Mouse (Mus musculus): Measurements from ENCODE around the gene Otop2.

Gene Otop2

DNA sequence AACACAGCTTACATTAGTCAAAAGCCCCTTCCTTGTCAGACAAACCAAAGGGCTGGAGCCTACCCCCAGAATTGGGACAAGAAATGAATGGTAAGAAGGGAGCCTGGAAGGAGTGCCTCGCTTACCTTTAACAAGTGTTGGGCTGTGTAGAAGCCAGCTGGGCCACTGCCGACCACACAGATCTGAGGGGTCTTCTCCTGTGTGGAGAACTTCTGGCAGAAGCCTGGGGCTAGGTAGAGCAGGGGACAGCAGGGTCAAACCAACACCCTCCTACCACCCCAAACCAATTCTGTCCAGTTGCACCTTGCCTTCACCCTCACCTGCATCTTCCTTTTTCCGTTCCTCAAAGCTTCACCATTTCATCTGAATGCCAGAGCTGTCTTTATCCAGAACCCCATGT lies 31.0 kb upstream of the Otop2 start:
- DNase-seq (ENCODE audit: low spot score in 2 of 2): no peak

DNA sequence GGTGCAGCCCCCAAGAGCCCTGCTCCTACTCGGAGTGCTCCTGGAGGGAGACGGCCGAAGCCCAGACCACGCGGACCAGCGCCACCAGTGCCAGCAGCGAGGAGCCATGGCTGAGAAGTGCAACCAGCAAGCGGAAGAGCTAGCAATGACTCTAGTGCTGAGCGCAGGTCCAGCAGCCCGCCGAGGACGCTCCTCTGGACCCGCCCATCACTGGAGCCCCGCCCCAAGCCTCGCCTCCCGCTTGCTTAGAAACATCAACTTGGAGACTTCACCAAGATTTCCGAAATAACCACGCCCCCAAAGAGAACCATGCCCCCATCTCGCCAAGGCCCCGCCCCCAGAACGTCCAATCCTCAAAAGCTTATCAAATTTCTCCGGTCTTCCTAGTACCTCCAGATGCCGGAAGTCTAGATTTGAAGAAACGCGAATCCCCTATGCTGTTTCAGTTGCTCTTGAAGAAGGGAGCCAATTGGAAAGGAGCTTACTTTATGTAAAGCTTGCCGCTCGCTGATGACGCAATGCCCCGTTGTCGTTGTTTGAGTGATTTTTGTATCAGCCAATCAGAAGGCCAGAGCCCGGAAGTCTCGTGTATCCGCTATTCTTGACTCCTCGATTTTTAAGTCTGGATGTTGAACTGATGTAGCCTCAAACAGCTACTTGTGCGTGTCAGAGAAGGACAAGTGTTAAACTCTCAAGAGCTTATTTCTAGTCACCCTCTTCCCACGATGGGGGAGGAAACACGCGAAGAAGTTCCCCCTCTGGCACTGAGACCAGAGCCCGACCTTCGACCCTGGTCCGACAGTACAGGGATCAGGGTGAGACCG lies 30.0 kb upstream of the Otop2 start, which contains the start of gene Fdxr:
Gene Fdxr (minus strand): TSS at position 271 of the 824 bp plus-strand sequence.
- DNase-seq (ENCODE audit: low spot score in 2 of 2): peak; percentile 95 to 98

DNA sequence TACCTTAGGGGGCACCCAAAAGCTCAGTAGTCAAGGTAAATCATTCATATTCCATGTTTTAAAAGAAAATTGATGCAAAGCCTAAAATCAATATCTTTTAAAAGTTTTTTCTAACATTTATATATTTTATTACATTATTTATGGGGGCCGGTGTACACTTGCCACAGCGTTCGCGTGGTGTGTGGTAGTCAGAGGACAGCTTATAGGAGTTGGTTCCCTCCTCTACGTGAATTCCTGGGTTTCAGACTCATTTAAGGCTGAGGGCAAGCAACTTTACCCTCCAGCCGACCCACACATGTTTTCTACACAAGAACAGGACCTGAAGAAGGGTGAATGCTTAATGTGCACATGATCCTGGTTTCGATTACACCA lies 29.4 kb upstream of the Otop2 start:
- no peak for DNase-seq (ENCODE audit: low spot score in 2 of 2)

DNA sequence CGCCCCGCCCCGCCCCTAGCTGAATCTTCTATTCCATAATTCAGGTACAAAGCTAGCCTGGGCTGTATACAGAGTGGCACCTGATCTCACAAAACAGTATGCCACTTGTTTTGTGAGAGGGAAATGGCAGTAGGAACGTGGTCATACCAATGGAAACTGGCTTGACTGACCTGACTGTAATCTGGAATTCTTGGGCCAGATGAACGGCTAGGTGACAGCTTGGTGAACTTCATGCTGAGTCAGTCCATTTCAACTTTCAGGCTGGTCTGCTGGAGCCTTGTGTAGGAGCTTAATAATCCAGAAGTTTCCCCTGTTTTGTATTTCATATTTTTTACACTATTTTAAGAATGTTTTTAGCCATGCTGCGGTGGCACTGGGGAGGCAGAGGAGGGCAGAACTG lies 28.8 kb upstream of the Otop2 start:
- DNase-seq (ENCODE audit: low spot score in 2 of 2): no peak

DNA sequence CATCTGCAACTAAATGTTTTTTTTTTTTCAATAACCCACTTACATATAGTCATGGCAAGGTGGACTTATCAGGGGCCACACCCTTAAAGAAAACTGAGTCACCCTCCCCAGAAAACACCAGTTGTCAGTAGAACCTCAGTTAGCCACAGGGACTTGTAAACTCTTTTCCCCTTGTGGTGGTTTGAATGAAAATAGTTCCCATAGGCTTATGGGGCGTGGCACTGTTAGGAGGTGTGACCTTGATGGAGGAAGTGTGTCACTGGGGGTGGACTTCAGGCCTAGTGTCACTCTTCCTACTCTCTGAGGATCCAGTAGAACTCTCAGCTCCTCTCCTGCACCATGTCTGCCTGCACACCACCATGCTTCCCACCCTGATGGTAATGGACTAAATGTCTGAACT lies 27.2 kb upstream of the Otop2 start:
- DNase-seq (ENCODE audit: low spot score in 2 of 2): no peak

DNA sequence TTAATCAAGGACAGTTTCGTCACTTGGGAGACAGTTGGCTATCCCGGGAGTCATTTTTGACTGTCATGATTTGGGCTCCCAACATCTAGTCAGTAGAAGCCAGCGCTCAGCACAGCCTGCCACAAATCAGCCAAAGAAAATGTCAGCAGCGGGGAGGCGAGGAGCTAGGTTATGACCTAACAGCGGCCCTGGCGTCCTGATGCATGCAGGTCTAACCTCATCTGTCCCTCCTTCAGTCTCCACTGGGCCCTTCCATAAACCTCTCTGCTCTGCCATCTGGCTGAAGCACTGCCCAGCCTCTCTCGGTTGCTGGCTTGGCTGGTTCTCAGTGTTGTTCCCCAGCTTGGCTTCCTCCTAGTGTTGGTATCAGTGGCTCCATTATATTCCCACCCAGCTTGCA lies 24.7 kb upstream of the Otop2 start:
- no peak for DNase-seq (ENCODE audit: low spot score in 2 of 2)

DNA sequence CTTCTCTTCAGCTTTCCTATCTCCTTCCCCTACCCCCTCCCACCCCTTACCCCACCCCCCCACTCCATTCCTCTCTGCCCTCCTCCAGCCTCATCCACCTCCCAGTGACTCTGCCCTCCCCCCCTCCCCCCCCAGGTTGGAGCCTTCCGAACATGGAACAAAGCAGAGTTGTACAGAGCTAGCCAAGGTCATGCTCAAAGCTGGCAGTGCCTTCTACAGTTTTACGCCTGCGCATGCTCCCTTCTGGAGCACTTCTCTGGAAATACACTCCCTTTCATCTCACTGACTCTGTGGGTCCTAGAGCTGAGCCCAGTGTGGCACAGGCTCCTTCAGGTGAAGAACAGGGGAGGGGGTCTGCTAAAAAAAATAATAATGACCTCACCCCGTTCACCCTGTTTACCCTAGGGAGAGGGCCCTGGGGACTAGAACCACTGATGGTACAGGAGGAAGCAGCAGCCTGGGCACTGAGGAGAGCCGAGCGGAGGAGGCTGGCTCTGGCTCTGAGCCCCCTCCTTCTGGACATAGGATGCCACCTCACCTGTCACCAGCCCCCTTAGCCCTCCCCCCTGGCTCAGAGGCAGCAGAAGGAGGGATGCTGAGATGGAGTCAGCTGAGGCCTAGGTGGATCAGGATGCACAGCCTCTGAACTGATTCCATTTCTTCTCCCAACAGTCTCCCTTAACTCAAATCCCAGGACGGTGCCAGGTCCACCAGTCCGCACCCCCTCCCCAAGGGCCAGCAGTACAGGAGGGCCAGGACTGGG lies 24.1 kb upstream of the Otop2 start:
- DNase-seq (ENCODE audit: low spot score in 2 of 2): no peak

DNA sequence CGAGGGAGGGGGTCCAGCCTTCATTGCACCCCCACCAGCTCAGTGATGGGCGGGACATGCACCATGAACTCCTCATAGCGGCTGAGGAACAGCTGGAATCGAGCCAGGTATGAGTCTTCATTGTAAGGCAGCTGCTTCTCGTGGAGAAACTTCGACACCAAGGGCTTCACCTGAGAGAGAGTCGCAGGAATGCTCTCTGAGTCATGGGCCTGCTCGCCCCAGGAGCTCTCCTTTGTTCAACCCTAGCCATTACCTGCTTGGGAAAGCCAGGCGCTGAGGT lies 23.5 kb upstream of the Otop2 start:
- DNase-seq (ENCODE audit: low spot score in 2 of 2): no peak

DNA sequence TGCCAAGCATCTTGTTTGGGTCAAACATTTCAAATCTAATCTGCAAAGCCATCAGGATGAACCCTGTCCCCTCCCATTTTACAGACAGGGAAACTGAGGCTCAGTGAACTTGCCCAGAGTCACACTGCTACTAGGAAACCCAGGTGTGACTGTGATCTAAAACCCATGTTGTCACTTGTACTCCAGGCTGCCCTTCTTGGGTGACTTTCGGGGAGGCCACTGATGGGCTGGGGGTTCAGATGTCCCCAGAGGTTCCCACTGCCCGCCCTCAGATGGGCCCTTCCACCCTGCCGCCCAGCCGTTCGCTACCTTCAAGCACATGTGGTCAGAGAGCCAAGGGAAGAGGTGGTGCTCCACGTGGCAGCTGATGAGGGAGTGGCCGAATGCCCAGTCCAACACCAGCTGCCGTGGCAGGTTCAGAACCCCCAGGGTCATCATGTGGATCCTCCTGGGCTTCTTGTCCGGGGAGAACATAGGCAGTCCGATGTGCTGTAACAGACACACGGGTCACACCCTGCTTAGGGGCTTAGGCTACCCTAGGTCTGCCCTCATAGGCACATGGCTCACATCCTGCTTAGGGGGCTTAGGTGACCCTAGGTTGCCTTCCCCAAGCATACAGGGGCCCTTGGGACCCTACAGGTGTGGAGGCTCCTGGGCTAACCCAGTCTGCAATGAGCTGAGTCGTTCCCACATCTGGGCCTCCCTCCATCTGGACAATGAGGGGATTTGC lies 22.9 kb upstream of the Otop2 start:
- DNase-seq (ENCODE audit: low spot score in 2 of 2): no peak

DNA sequence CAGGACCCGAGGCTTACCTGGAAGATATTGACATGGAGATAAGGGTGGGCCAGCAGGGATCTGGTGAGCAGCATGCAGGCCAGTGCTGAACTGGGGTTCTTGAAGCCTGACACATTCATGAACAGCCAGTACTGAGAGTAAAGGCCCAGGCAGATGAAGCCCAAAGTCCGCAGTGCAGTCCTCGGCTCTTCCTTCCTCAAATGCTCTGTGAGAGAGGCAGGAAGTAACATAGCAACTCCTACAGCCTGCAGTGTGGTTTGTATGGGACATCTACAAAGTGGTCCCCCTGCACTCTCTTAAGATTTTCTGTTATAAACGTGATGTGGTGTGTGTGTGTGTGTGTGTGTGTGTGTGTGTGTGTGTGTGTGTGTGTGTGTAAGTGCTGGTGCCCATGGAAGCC lies 21.7 kb upstream of the Otop2 start:
- no peak for DNase-seq (ENCODE audit: low spot score in 2 of 2)

DNA sequence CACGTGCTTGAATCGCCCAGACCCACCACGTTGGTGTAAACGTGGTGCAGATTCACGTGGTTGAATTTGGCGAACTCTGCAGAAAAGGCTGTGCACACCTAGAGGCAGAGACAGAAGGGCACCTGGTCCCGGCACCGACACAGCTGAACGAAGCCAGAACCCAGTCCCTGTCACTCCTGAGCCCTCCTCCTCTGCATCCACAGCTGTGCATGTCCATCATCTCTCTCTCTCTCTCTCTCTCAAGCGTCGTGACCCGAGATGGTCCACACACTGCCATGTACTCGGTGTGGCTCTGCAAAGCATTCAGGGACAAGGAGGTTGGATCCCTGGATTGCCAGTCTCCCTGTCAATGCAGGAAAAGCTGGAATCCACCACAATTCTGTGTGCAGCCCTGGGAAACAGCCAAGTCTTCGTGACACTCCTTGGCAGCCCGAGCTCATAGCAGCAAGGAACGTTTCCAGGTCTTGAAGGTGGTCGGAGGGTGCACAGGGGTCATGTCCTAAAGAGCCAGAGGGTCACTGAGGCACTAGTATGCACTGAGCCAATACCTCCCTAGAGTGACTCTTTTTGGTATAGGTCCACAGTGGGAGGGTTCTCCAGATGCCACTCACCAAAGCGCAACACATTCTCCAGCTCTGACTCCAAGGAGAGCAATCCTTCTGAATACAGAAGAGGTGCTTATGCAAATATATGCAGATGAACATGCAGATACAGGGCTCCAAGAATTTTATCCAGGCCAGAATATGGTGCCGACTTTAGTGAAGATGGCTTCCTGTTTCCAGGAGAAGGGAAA lies 20.6 kb upstream of the Otop2 start:
- DNase-seq (ENCODE audit: low spot score in 2 of 2): no peak

DNA sequence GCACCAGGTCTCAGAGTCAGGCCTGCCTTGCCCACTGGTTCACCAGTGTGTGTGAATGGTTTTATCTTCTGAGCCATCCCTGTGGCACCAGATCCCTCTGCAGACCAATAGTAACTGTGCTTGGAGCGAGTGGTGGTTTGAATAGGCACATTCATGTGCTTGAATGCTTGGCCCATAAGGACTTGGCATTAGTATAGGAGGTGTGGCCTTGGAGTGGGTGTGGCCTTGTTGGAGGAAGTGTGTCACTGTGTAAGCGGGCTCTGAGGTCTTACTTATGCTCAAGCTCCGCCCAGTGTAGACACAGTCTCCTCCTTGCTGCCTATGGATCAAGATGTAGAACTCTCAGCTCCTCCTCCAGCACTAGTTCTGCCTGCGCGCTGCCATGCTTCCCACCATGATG lies 19.6 kb upstream of the Otop2 start:
- DNase-seq (ENCODE audit: low spot score in 2 of 2): no peak

DNA sequence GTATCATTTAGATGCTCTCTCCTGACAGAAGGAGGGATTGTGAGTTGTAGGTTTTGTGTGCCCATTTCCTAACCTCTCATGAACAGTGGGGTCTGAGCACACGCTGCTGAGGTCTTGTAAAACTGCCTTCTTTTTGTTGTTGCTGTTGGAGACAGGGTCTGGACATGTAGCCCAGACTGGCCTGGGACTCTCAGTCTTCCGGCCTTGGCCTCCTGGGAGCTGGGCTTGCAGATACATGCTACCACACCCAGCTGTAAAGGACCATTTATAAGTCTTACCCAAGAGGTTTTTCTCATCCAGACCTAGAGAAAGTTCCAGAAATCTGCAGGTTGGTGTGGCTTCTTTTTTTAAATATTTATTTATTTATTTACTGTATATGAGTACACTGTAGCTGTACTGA lies 18.7 kb upstream of the Otop2 start:
- DNase-seq (ENCODE audit: low spot score in 2 of 2): no peak

DNA sequence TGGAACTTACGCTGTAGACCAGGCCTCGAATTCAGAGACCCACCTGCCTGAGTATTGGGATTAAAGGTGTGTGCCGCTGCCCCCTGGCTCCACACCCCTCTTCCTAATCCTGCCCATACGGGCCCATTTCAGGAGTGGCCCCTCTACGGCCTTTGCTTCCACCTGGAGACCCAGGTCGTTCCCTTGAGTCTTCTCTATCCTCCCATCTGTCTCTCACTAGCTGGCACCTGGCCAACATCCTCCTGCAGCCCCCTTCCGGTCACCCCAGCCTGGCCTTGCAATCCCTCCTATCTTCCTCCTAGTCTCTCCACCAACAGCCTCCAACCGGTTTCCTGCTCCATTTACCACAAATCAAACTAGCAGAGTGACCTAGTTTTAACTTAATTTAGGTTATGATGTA lies 17.1 kb upstream of the Otop2 start:
- no peak for DNase-seq (ENCODE audit: low spot score in 2 of 2)

DNA sequence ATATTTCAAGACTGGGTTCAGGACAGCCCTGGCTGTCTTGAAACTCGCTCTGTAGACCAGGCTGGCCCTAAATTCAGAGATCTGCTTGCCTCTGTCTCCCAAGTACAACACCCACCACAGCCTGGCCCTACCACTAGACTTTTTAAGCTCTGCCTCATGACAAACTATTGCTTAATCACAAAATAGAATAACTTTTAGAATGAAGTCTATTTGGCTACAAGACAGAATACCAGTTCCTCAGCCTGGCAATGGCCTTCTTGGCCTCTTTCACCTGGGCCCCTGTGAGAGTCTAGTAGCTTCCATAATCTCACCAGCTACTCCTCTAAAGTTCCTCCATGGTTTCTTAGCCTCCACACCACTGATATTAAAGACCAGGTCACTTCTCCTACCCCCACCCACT lies 16.6 kb upstream of the Otop2 start:
- no peak for DNase-seq (ENCODE audit: low spot score in 2 of 2)

DNA sequence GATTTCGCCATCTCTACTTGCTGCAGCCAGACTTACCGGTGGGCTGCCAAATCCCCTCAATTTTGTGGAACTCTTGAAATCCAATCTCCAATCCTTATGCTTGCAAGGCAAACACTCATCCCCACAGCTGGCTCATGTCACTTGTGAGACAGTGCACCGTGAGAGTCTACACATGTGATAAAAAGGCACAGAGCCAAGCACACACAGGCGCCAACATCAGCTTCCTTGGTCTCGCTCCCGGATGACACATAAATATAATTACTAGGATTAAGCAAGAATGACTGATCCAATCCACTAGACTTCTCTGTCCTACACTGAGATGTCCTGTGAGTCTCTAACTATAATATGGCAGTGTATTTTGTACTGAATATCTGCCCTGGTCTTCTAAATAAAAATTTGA lies 16.0 kb upstream of the Otop2 start:
- no peak for DNase-seq (ENCODE audit: low spot score in 2 of 2)

DNA sequence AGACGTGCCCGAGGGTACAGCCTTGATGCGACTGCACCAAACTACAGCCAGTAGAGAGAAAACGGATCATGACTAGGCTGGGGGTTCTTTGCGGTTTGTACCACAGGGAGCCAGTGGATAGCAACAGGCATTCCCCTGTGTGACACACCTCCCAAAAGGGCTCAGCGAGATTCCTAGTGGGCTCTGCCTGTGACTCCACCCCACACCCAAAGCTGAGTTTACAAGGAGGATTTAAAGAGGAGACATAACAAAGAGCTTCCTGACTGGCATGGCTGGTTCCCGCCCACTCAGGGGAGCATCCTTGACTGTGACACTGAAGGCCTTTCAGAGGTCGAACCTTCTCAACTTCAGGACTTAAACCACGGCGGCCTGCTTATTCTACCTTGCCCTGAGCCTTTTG lies 15.5 kb upstream of the Otop2 start:
- DNase-seq (ENCODE audit: low spot score in 2 of 2): no peak

DNA sequence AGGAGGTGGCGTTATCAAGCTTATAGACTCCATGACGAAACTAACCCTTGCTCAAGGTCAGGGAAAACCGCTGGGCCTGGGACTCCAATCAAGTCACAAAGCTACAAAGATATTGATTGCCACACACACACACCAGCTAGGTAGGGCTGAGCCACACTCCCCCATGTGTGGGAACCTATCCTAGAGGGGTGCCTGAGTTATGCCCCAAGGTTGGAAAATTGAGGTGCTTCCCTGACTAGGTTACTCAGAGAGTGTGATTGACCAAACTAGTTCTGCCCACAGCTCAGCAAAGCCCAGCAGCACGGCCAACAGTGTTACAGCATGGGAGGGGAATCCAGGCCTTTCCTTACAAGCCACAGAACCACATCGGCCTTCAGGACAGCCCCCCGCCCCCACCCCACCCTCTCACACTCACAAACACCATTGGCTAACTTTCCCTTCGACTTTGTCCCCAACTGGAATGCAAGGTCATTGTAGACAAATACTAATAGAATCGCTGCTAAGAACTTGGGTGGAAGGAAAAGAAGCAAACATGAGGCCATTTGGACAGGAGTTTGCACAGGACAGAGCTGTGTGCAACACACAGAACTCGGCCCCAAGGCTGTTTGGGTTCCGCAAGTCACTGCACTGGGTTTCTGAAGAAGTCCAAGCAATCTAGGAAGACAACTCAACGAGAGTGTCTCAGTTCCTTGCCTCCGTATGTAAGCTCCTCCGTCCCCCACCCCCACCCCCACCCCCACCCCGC lies 14.2 kb upstream of the Otop2 start:
- no peak for DNase-seq (ENCODE audit: low spot score in 2 of 2)

DNA sequence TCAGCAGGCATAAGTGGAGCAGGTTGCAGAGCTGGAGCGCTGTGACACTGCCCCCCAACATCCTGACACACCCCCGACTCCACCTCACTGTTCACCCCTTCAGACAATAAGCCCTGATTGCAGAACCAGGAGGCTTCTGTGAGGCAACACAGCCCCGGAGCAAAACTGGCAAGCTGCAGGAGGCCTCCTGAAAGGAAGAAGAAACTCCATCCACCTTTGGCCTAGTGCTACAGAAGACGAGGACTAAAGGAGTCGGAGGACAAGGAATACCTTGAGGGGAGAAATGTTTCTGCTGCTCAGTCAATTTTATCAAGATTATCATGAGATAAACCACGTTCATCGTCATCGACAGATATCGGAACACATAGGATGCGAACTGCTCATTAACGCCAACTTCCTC lies 11.0 kb upstream of the Otop2 start:
- no peak for DNase-seq (ENCODE audit: low spot score in 2 of 2)

DNA sequence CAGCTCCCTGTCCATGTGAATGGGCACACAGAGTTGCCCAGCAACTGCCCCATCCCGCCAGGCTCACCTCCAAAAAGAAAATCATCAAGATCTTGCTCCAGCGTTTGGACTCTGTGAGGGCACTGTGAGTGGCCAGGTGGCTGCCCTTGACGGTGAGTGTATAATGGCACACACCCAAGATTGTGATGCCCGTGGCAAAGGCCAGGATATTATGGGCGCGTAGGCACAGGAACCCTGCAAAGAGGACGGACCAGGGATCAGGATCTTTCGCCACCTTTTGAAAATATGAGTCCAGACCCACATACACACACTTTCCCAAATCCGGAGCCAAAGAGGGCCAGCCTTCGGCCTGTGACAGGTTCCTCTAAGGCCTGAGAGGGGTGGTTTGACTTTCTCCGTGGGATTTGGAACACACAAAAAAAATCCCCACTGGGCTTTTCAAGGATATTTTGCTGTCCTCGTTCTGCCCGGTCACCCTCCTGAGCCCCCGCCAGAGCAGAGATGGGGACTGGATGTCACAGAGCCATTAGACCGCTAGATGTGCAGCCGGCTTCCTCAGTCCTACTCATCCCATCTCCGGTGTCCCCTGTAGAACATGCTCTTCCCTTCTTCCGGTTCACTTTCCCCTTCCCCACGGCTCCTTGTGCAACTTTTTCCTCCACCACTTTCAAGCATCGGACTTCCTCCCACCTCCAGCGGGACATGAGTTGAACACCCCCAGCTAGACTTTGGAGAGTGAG lies 10.3 kb upstream of the Otop2 start:
- no peak for DNase-seq (ENCODE audit: low spot score in 2 of 2)

Data from right cerebral cortex, postnatal 36 days (tissue).